Mouse (Mus musculus) cortical plate, adult 2 months (tissue): ENCODE measurements at regions not wholly inside any gene's neighbourhood (a gene's known extent, or its start where the extent isn't known, plus 50 kb on each side); places are given as distances from the start of the nearest gene placed in this dataset.

Source experiments
- CTCF ChIP-seq: fragments of 200-500 bp; IDR thresholded peaks from 2 replicates; pipeline ENCODE4 v1.5.1; 2011; ENCODE audit warnings: mild to moderate bottlenecking, control low read depth, low read length; ENCODE audit not compliant: insufficient read depth; ENCODE audit errors: extremely low read depth
- POLR2A ChIP-seq: fragments of 200-500 bp; IDR thresholded peaks from 2 replicates; pipeline ENCODE4 v1.6.1; 2011; ENCODE audit warnings: mild to moderate bottlenecking, low read length, control low read depth; ENCODE audit not compliant: insufficient read depth; ENCODE audit errors: extremely low read depth

GRCm38 (mm10) chr19:56177231-56177745 is 109.6 kb upstream of the Habp2 start:
- TF ChIP-seq CTCF (no peak), POLR2A (no peak)
